Mouse (Mus musculus) ES-E14 (cell line): ENCODE results near the gene Serpinb2. TPM values are rescaled to one million over a fixed set of nuclear protein-coding genes. Genes with fewer than 3 reads are reported as not detected.

Source experiments
- DNase-seq: peaks from one replicate; pipeline ENCODE4 v3.0.0-alpha.2; 2013; ENCODE audit warnings: low read depth, low spot score
- H3K27ac ChIP-seq: 2 replicates; pipeline ENCODE4 v1.5.1; 2012; ENCODE audit warnings: low read depth, mild to moderate bottlenecking, low read length, moderate library complexity, mixed read lengths; ENCODE audit not compliant: poor library complexity, insufficient read depth, severe bottlenecking
- H3K36me3 ChIP-seq: 2 replicates; pipeline ENCODE4 v1.6.1; 2012; ENCODE audit warnings: mild to moderate bottlenecking, low read length, moderate library complexity, mixed read lengths; ENCODE audit not compliant: control insufficient read depth, poor library complexity, insufficient read depth, severe bottlenecking
- H3K4me1 ChIP-seq, 2 experiments: fragments of 150-350 bp in 1 of 2; sonication (generic) in 1 of 2; 2 replicates each; pipeline ENCODE4 v1.6.1; 2012; ENCODE audit warnings: low read length in 2 of 2, mild to moderate bottlenecking in 1 of 2, mixed read lengths in 1 of 2; ENCODE audit not compliant: control insufficient read depth in 2 of 2, insufficient read depth in 2 of 2, poor library complexity in 1 of 2
- H3K4me3 ChIP-seq, 2 experiments: fragments of 150-350 bp in 1 of 2; sonication (generic) in 1 of 2; 2 replicates each; pipeline ENCODE4 v1.5.1; 2012; ENCODE audit warnings: low read length in 2 of 2, low read depth in 1 of 2, mild to moderate bottlenecking in 1 of 2, mixed read lengths in 1 of 2; ENCODE audit not compliant: insufficient read depth in 1 of 2, poor library complexity in 1 of 2, severe bottlenecking in 1 of 2
- H3K9ac ChIP-seq: 2 replicates; pipeline ENCODE4 v1.6.1; 2012; ENCODE audit warnings: low read depth, mild to moderate bottlenecking, low read length, mixed read lengths; ENCODE audit not compliant: poor library complexity, insufficient read depth, severe bottlenecking
- H3K9me3 ChIP-seq: fragments of 150-350 bp; sonication (generic); 2 replicates; pipeline ENCODE4 v1.6.1; 2012; ENCODE audit warnings: low read depth, mild to moderate bottlenecking, low read length; ENCODE audit not compliant: control insufficient read depth, insufficient read depth
- CHD2 ChIP-seq: IDR thresholded peaks from 2 replicates; pipeline ENCODE4 v1.6.1; 2014; ENCODE audit warnings: mild to moderate bottlenecking, low read depth, low read length, inconsistent platforms
- HCFC1 ChIP-seq: IDR thresholded peaks from 2 replicates; pipeline ENCODE4 v1.6.1; 2012; ENCODE audit warnings: low read length, inconsistent platforms, borderline replicate concordance; ENCODE audit not compliant: insufficient read depth
- MAFK ChIP-seq: IDR thresholded peaks from 2 replicates; pipeline ENCODE4 v1.6.1; 2014; ENCODE audit warnings: mild to moderate bottlenecking, low read depth, low read length, inconsistent platforms; ENCODE audit not compliant: insufficient read depth
- ZC3H11A ChIP-seq: IDR thresholded peaks from 2 replicates; pipeline ENCODE4 v1.6.1; 2012; ENCODE audit warnings: low read depth, mild to moderate bottlenecking, inconsistent platforms, low read length, borderline replicate concordance
- ZNF384 ChIP-seq: IDR thresholded peaks from 2 replicates; pipeline ENCODE4 v1.6.1; 2012; ENCODE audit warnings: low read depth, low read length, inconsistent platforms
- in situ Hi-C, 2 experiments: fragments of 600-800 bp; cut with MboI; formaldehyde crosslinking; loops; one replicate each; pipeline ENCODE4 v1.15.1; 2025; ENCODE audit warnings: low sequenced_read_pairs in 2 of 2, inconsistent platforms in 1 of 2; ENCODE audit not compliant: unreplicated experiment in 2 of 2
- total RNA-seq: library from RNA; depleted of rRNA; stranded (reverse); fragments of 300-350 nt; gene quantifications from 2 replicates; pipeline ENCODE4 v1.2.3, GENCODE M21; 2012; rRNA removed

The Serpinb2 gene
- total RNA-seq: 0.85 TPM in 1 of 2 replicates, not detected in the other

DNA sequence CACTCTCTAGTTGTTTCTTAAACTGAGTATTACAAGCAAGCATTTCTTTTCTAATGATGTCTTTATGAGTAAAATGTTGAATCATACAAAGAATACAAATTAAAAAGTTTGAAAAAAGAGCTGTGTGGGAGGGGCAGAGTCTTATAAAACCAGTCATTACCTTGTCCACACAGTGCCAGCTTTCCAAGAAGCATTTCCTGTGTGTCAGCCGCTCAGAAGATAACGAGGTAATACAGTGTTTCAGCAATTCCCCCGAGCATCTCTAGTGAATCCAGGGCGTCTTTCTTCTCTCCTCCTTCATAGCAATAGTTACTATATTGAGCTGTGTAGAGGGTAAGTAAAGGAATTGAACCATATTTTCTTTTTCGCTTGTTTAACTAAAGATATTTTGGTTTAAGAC lies at the start of gene Serpinb2:
TSS of gene Serpinb2 (plus strand) at position 172 of the 400 bp plus-strand sequence.
- no peaks in the 10 kb centered on the region for H3K9me3 ChIP-seq

DNA sequence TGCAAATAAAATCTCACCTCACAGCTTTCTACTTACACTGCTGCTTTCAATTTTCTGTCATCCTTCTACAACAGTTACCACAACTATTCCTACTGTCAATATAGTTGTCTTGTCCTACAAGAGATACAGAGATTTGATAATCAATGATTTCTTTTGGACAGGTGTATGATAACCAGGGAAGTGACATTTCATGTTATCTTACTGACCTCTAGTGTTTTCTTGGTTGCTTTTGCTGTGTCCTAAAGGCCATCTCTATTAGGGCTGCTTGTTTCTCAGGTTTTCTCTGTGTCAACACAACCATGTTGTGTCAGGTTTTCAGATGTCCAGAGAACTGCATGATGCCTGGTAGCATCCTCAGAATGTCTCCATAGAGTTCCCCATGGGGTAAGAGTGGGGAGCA lies 31.3 kb upstream of the Serpinb2 start:
- no peak for DNase-seq
- in situ Hi-C loops: loop anchor here (10.0 to 25.0 kb wide), 2 partner anchors 243 to 465 kb away; no protein-coding TSS in a partner anchor
- H3K9ac ChIP-seq: no peak overlapping the region
- H3K4me1 ChIP-seq: no peaks in the 10 kb centered on the region
- TF ChIP-seq CHD2 (no peak), ZC3H11A (no peak), MAFK (no peak), ZNF384 (no peak), HCFC1 (no peak)
- no peak overlapping the region for H3K4me3 ChIP-seq
- no peak overlapping the region for H3K27ac ChIP-seq
- H3K36me3 ChIP-seq: no peaks in the 10 kb centered on the region
- H3K9me3 ChIP-seq: no peaks in the 10 kb centered on the region

More for the DNA sequence above, at the start of gene Serpinb2:
- in situ Hi-C loops: no loop called here
- DNase-seq: no peak
- Histone ChIP-seq H3K9ac (no peak within 1 kb of the TSS), H3K4me3 (no peak within 1 kb of the TSS), H3K4me1 (no peaks in the 10 kb centered on the region), H3K36me3 (no peaks in the 10 kb centered on the region), H3K27ac (no peak within 1 kb of the TSS)
- no peak for TF ChIP-seq CHD2
- no peak for TF ChIP-seq HCFC1
- no peak for TF ChIP-seq MAFK
- no peak for TF ChIP-seq ZC3H11A
- no peak for TF ChIP-seq ZNF384

DNA sequence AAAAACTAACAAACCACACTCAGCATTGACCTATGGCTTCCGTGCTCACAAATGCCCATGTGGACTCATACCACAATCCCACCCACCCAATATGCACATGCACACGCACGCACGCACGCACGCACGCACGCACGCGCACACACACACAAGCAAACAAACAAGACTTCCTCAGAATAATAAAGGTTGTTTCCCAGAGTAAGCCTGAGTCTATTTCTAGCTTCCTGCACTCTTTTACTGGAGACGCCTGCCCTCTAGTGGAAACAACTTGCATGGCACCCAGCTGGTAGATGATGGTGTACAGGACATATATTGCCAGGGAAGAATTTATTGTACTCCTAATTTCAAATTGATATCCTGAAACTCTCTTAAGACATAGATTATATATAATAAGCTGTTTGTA lies 29.8 kb upstream of the Serpinb2 start:
- H3K9me3 ChIP-seq: no peaks in the 10 kb centered on the region
- DNase-seq: peak; percentile 60
- no peak overlapping the region for H3K9ac ChIP-seq
- H3K36me3 ChIP-seq: no peaks in the 10 kb centered on the region
- peak; percentile 82; the same call in 1 of the 2 replicates for TF ChIP-seq ZC3H11A
- TF ChIP-seq CHD2: no peak
- TF ChIP-seq HCFC1: no peak
- H3K4me3 ChIP-seq: no peak overlapping the region
- in situ Hi-C loops: loop anchor here in 1 of 2 experiments (25.0 kb wide), 1 partner anchor 244 kb away; no protein-coding TSS in a partner anchor
- H3K27ac ChIP-seq: no peak overlapping the region
- H3K4me1 ChIP-seq: no peaks in the 10 kb centered on the region

- Histone ChIP-seq H3K9me3 (no peaks in the 10 kb centered on the region), H3K36me3 (no peaks in the 10 kb centered on the region), H3K9ac (no peak overlapping the region), H3K27ac (no peak overlapping the region), H3K4me1 (no peaks in the 10 kb centered on the region), H3K4me3 (no peak overlapping the region)
- DNase-seq: no peak
- in situ Hi-C loops: loop anchor here in 1 of 2 experiments (25.0 kb wide), 1 partner anchor 252 kb away; no protein-coding TSS in a partner anchor
- TF ChIP-seq ZC3H11A: no peak
- no peak for TF ChIP-seq MAFK
- no peak for TF ChIP-seq HCFC1
- TF ChIP-seq CHD2: no peak
- no peak for TF ChIP-seq ZNF384
Observed at GRCm38 (mm10) chr1:107489577-107489976, 21.6 kb upstream of the Serpinb2 start.

DNA sequence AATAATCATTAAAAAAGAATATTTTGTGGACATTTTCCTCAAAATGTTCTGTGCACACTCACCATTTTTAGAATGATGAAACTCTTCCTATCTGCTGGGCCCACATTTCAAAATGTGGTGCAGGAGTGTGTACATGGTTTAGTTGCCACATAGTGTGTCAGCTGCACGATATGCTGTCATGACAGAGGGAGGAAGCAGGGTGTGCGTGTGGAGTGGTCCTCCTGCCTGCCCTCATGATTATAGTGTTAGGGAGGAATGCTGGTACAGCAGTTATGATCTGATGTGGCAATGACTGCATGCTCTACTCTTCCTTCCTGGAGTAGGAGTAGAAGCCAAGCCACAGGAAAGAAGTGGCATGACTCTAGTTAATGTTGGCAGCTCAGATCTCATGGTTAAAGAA lies 14.4 kb upstream of the Serpinb2 start:
- Histone ChIP-seq H3K27ac (no peak overlapping the region), H3K4me3 (no peak overlapping the region), H3K4me1 (no peaks in the 10 kb centered on the region), H3K9me3 (no peaks in the 10 kb centered on the region), H3K36me3 (no peaks in the 10 kb centered on the region), H3K9ac (no peak overlapping the region)
- TF ChIP-seq ZNF384: no peak
- TF ChIP-seq HCFC1: no peak
- no peak for TF ChIP-seq MAFK
- no peak for TF ChIP-seq CHD2
- TF ChIP-seq ZC3H11A: no peak
- in situ Hi-C loops: loop anchor here in 1 of 2 experiments (25.0 kb wide), 1 partner anchor 259 kb away; no protein-coding TSS in a partner anchor
- DNase-seq: no peak
